Mouse (Mus musculus) left cerebral cortex, adult 8-10 months (tissue): ENCODE results near the gene Kcns3. TPM values are rescaled to one million over a fixed set of nuclear protein-coding genes. Genes with fewer than 3 reads are reported as not detected.

Source experiments
- DNase-seq, 2 experiments: peaks; one replicate each; pipeline ENCODE4 v3.0.0; 2022; ENCODE audit warnings: low spot score in 2 of 2
- total RNA-seq, 4 experiments: library from RNA; stranded (reverse); gene quantifications; 2 replicates each; pipeline ENCODE4 v1.2.4; 2022

Gene Kcns3
- total RNA-seq: 1 to 10 TPM; 7.5 to 9.1 (median 8.5) TPM

GRCm38 (mm10) chr12:11151015-11151414 is at the start of gene Kcns3:
TSS of gene Kcns3 (minus strand) at chr12:11151056.
- DNase-seq: no peak

GRCm38 (mm10) chr12:11198551-11198950 is 47.7 kb upstream of the Kcns3 start:
- DNase-seq: no peak

DNA sequence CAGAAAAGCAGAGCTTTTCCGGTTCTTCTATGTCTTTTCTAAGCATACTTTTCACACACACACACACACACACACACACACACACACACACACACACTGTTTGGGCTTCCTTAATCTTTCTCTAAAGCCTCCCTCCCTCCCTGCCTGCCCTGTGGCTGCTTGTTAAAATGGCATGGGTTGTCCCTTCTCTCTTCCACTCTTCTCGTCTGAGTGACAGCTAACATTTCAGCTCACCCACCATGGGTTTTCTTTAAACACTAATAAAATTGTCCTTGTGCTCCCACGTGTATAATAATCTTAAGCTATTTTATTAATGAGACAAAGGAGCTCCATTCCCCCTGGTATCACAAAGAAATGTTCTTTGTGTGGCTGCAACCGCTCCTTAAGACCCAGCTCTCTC is 47.2 kb upstream of the Kcns3 start:
- no peak for DNase-seq

DNA sequence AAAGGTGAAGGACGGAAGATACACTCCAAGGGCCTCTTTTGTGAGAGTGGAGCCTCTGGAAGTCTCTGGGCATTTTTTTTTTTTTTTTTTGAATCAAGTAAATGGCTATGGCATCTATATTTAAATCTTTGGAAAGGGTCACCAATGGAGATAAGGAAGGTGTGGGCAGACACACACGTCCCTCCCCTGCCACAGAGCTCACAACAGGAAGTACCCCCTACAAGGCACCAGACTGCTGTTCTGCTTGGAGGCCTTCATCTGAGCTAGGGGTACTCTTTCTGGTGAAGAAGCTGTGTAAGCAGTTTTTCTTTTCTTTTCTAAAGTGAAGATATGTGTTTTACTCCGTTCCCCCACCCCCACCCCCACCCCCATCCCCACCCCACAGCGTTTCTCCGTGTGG is 46.0 kb upstream of the Kcns3 start:
- no peak for DNase-seq

DNA sequence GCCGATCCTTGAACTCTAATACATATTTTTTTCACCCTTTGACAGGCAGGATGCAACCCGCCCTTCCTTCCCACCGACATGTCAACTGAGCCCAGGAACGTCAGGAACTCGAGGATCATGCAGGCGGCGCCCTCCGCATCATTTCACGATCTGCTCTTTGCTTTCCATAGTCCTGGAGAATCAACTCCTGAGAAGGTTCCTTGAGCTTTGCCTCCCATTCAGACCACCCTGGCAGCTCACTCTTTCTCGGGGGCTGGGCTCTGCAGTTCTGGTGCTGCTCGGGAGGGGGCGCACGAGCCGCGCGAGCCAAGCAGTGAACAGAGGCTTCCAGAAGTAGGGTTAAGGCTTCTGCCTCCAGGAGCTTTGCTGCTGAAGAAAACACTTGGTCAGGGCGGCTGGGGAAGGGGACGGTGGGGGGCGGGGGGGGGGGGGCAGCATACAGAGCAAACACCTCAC is 45.3 kb upstream of the Kcns3 start:
- DNase-seq: peak; percentile 18 to 63

DNA sequence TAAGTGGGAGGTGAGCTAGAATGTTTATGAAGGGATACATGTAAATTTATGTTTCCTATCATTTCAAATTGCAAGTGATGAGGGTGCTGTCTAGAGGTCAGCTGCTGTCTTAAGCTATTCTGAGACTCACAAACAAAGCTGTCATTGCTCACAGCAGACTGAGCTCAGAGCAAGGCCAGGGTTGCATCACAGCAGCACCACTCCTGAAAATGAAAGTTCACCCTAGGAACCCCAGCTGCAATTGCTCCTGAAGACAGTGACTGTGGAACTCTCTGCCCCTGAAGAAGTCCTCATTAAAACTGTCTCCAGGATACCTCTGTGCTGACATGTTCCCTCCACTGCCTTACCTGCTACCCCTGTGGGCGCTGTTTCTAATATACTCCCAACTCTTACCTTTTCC is 44.2 kb upstream of the Kcns3 start:
- DNase-seq: no peak

GRCm38 (mm10) chr12:11178486-11179154 is 27.8 kb upstream of the Kcns3 start:
- peak; percentile 64 to 76 for DNase-seq

GRCm38 (mm10) chr12:11177408-11178394 is 26.8 kb upstream of the Kcns3 start:
- no peak for DNase-seq

DNA sequence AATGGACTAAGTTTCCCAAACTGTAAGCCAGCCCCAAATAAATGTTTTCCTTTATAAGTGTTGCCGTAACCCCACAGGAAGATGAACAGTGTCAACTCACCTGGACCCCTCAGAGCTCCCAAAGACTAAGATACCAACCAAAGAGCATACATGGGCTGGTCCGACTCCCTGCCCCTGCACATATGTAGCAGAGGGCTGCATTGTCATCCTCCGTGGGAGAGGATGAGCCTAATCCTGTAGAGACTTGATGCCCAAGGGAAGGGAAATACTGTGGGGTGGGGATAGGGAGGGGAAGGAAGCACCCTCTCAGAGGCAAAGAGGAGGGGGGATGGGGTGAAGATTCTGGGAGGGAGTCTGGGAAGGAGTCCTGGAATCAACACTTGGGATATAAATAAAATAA is 7.8 kb upstream of the Kcns3 start:
- no peak for DNase-seq

GRCm38 (mm10) chr12:11155123-11155522 is 4.3 kb upstream of the Kcns3 start:
- DNase-seq: no peak

GRCm38 (mm10) chr12:11153587-11153986 is 2.7 kb upstream of the Kcns3 start:
- no peak for DNase-seq

DNA sequence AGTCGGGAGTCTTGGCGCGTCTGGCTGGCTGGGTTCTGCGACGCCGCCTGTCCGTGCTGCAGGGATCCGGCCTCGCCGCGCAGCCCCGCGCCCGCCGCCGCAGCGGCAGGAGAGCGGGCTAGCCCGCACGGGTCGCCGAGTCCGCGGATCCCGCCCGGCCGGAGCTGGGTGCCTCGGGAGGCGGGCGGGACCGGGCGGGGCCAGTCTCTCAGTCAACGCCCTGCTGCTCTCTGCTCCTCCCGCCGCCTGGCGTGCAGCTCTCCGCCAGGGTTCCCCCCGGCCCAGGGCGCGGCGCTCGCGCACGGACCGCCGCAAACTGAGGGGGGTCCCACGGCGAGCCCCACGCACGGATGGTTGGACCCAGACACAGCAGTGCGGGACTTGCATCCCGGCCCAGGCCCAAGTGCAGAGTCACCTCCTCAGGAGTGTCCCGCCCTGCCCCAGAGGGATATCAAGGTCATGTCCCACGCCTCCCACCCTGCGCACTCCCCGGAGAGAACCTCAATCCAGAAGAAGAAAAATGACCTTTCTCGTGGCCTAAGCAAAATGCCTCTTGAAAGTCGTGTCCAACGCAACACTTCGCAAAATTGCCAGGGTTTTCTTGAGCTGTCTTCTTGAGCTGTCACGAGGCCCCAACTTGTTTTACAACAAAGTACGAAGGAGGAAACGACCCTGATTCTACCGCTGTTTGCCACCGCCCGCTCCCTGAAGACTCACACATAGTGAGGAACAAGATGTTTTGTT is 492 bp downstream of the Kcns3 start:
- no peak for DNase-seq

DNA sequence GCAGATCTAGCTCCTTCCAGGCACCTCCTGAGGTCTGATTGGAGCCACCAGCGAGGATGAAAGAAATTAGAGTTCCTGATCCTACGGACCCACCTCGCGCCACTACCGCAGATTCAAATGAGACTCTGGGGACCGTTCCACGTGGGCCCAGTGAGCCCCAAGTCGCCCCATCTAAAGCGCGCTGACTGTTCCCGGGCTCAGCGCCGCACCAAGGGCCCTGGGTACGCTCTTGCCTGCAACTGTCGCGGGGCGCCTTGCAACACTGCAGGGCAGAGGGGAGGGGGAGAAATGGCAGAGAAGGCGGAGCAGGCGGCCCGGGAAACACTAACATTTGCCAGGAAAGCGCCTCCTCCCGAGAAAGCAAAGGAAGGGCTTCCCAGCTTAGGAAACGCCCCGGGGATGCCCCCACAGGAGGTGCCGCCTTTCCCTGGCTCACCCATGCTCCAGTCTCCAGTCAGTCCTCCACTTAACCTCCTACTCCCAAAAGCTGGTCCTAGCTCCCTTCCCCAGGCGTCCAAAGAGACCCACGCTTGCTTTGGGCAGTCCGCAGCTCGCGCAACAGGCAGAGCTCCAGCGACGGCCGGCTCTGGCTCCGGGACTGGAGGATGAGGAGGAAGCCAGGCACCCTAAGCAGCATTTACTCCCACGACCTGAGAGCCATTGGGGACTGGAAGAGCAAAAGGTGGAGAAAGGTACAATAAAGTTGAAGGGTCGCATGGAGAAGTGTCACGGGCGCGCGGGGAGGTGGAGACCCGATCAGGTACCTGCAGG is 1.2 kb downstream of the Kcns3 start:
- no peak for DNase-seq

DNA sequence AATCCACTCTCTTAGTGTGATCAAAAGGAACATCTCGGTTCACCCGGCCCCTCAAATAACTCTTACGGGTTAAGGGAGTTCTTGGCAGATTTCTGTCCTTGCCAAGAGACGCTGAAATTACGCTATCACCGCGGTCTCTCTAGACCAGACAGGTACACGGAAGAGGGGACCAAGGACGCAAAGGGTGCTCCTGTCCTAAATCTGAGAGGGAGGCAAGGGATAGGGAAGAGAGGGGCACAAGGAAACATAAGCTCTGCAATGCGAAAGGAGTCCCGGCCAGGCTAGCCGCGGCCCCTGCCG is 1.8 kb downstream of the Kcns3 start:
- DNase-seq: no peak

GRCm38 (mm10) chr12:11144894-11145293 is 6.0 kb downstream of the Kcns3 start:
- no peak for DNase-seq

GRCm38 (mm10) chr12:11132418-11132817 is 18.4 kb downstream of the Kcns3 start:
- no peak for DNase-seq

DNA sequence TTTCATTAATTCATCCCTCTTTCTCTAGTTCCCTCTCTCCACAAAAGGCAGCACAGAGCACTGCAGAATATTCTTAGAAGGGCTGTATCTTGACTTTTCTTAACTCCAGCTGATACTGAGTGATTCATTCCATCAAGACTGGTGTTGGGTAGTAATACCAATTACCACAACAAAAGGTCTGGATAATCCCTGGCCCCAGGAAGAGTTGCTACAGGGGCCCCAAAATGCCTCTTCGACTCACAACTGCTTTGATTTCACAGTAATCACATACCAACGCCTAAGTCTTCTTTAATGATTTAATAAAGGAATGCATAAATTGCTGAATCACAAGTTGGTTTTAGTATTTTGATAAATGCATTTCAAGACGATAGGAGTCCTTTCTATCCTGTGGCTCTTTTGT is 21.7 kb downstream of the Kcns3 start:
- no peak for DNase-seq

DNA sequence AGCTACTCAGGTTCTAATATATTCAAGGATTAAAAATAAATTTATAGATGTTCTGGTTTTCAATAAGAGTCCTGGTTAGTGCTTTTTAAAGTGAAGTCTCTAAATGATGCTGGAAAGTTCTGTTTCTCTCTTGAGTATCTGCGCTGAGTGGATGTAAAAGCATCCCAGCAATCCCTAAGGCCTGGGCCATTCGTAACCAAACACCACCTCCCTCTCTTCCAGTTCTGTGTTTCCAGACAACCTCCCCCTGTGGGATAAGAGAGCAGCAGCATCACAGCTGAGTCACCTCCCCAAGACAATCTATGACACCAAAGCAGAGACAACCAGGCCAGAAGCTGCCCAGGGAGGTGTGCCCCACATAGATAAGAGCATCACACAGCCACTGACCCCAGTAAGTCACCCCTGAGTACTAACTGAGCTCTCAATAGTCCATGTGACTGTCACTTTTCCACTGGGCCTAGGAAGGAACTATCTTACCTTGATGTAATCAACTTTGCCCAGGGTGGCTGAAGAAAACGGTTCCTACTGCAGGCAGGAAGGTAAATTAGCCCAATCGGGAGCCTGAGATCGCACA is 24.6 kb downstream of the Kcns3 start:
- DNase-seq: no peak

GRCm38 (mm10) chr12:11101565-11101964 is 49.3 kb downstream of the Kcns3 start:
- no peak for DNase-seq

- DNase-seq: no peak
Measured at GRCm38 (mm10) chr12:11088626-11089372, 62.1 kb downstream of the Kcns3 start.
